Mouse (Mus musculus) hindbrain, embryonic 12.5 days (tissue): ENCODE results near the gene Gtpbp4. TPM values are rescaled to one million over a fixed set of nuclear protein-coding genes. Genes with fewer than 3 reads are reported as not detected.
"Not testable (repeated sequence)": the region's sequence is repeated elsewhere in the genome, so short reads cannot be mapped to it uniquely, and the experiment has no call there.

Experiments
- ATAC-seq: fragments of 200-750 bp; cut with Nextera tagmentation; 2 replicates; pipeline ENCODE4 v1.8.0; 2017; ENCODE audit warnings: moderate TSS enrichment; ENCODE audit not compliant: low FRiP score
- H3K27ac ChIP-seq: fragments of 300-500 bp; sonication (generic); 2 replicates; pipeline ENCODE4 v1.5.1; 2016; ENCODE audit warnings: mild to moderate bottlenecking
- H3K27me3 ChIP-seq: fragments of 300-500 bp; sonication (generic); 2 replicates; pipeline ENCODE4 v1.6.1; 2016; ENCODE audit warnings: mild to moderate bottlenecking
- H3K36me3 ChIP-seq: fragments of 300-500 bp; sonication (generic); 2 replicates; pipeline ENCODE4 v1.6.1; 2016; ENCODE audit warnings: mild to moderate bottlenecking
- H3K4me1 ChIP-seq: fragments of 300-500 bp; sonication (generic); 2 replicates; pipeline ENCODE4 v1.6.1; 2016
- H3K4me2 ChIP-seq: fragments of 300-500 bp; sonication (generic); replicated peaks from 2 replicates; pipeline ENCODE4 v1.6.1; 2016; ENCODE audit warnings: mild to moderate bottlenecking
- H3K4me3 ChIP-seq: fragments of 300-500 bp; sonication (generic); 2 replicates; pipeline ENCODE4 v1.5.1; 2016; ENCODE audit warnings: mild to moderate bottlenecking
- H3K9ac ChIP-seq: fragments of 300-500 bp; sonication (generic); 2 replicates; pipeline ENCODE4 v1.6.1; 2016; ENCODE audit warnings: mild to moderate bottlenecking, moderate library complexity
- H3K9me3 ChIP-seq: fragments of 300-500 bp; sonication (generic); replicated peaks from 2 replicates; pipeline ENCODE4 v1.6.1; 2016; ENCODE audit warnings: mild to moderate bottlenecking
- WGBS: fragments of 180-500 bp; shearing (Covaris S2); methylation state at CpG from one replicate; pipeline ENCODE4 v1.1.7; 2016; 5-methylcytosine and 5-hydroxymethylcytosine counted together
- polyA plus RNA-seq: library from polyadenylated mRNA; unstranded; fragments of >200 nt; fragmentation: Nextera tagmentation; extraction: Ambion mirVana; gene quantifications from 2 replicates; pipeline ENCODE4 v1.2.1, GENCODE M21; 2016

Gene Gtpbp4
- polyA plus RNA-seq, 1 experiment from 2014 or later, result 79.1 TPM

DNA sequence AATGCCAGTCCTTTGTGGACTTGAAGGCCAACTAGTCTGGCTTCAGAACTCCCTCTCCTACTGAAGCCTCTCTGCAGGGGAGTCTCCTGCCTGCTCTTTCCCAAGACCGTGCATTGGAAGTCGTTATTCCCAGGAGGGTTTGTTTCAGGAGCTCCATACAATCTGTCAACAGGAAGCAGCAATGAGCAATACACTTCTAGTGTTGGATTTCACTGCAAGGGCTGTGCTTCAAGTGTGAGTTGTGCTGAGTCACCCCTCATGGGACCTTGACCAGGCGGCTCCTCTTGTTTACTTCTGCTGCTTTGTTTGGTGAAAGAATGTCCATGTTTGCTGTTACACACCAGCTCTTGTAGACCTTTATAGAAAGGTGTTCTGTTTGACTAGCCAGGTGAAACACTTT lies 18.5 kb upstream of the Gtpbp4 start:
- no peaks in the 10 kb centered on the region for H3K36me3 ChIP-seq
- no peak for ATAC-seq
- 34% methylated on average over 3 of the region's 3 CpGs for WGBS

DNA sequence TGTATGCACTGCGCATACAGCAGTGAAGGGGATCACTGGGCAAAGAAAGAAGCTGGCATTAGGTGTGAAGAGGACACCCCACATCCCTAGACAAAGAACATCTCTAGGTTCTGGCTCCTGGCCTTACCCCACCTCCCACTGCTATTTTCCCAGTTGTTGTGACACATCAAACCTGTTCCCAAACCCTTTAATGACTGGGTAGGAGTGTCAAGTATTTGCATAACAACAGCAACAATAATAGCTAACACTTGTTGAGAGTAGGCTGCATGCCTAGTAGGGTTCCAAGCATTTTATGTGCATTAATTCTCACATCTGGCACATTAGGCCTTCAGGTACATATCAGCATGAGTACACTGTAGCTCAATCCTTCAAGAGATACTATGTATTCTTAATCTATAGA lies 17.6 kb upstream of the Gtpbp4 start:
- whole genome bisulfite sequencing, result 63% methylated on average over 1 of the region's 1 CpGs
- Histone ChIP-seq H3K9ac (no peak overlapping the region), H3K36me3 (no peaks in the 10 kb centered on the region), H3K27me3 (no peaks in the 10 kb centered on the region), H3K27ac (no peak overlapping the region), H3K4me1 (no peaks in the 10 kb centered on the region), H3K4me2 (no peak overlapping the region), H3K4me3 (no peak overlapping the region), H3K9me3 (no peaks in the 10 kb centered on the region)
- ATAC-seq, result no peak

More for the DNA sequence above, 18.5 kb upstream of the Gtpbp4 start:
- Histone ChIP-seq H3K4me3 (no peak overlapping the region), H3K4me1 (no peaks in the 10 kb centered on the region), H3K27me3 (no peaks in the 10 kb centered on the region), H3K27ac (no peak overlapping the region), H3K9ac (no peak overlapping the region), H3K9me3 (no peaks in the 10 kb centered on the region), H3K4me2 (no peak overlapping the region)

DNA sequence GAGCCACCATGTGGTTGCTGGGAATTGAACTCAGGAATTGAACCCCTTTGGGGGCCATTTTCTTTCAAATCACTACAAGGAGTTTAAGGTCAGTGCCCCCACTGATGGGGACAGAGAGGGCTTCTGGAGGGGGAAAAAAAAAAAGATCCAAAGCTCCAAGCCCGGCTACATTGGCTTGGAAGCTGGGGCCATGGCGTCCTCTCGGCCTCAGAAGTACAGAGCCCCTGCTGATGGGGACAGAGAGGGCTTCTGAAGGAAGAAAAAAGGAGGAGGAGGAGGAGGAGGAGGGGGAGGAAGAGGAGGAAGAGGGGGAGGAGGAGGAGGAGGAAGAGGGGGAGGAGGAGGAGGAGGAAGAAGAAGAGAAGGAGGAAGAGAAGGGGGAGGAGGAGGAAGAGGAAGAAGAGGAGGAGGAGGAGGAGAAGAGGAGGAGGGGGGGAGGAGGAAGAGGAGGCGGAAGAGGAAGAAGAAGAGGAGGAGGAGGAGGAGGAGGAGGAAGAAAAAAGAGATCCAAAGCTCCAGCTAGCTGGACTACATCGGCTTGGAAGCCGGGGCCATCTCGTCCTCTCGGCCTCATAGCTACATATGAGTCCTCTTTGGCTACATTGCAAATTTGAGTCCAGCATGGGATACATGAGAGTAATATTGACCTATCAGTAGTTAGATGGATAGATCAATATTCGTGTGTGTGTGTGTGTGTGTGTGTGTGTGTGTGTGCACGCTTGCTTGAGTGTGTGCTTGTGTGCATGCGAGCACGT lies 15.9 kb upstream of the Gtpbp4 start:
- no peaks in the 10 kb centered on the region for H3K36me3 ChIP-seq
- H3K4me2 ChIP-seq, result no peak overlapping the region
- no peak overlapping the region for H3K27ac ChIP-seq
- no peaks in the 10 kb centered on the region for H3K27me3 ChIP-seq
- no peak overlapping the region for H3K9ac ChIP-seq
- ATAC-seq, result no peak
- H3K4me1 ChIP-seq, result no peaks in the 10 kb centered on the region
- H3K9me3 ChIP-seq, result no peaks in the 10 kb centered on the region
- no peak overlapping the region for H3K4me3 ChIP-seq
- 46% methylated on average over 12 of the region's 12 CpGs for WGBS

DNA sequence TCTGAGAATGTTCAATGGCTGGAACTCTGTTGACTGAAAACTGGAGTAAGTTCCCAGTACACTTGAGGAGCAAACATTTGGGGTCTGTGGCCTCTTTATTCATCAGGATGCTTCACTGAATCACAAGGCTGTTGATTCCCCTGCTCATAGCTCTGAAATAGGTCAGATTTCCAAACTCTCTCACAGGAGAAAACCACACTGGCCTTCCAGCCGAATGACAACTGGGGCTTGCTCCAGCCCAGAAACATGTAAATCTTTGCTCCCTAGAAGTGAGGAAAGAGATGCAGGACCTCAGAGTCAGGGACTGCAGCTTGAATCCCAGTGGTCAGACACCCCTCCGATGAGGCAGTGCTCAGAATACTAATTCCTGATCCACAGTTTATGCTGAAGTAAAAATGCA lies 7.4 kb upstream of the Gtpbp4 start:
- Histone ChIP-seq H3K27ac (no peak overlapping the region), H3K9me3 (no peaks in the 10 kb centered on the region), H3K36me3 (no peaks in the 10 kb centered on the region), H3K4me3 (no peak overlapping the region), H3K4me2 (no peak overlapping the region), H3K4me1 (no peaks in the 10 kb centered on the region), H3K27me3 (no peaks in the 10 kb centered on the region), H3K9ac (no peak overlapping the region)
- WGBS, result 73% methylated on average over 2 of the region's 2 CpGs
- no peak for ATAC-seq

DNA sequence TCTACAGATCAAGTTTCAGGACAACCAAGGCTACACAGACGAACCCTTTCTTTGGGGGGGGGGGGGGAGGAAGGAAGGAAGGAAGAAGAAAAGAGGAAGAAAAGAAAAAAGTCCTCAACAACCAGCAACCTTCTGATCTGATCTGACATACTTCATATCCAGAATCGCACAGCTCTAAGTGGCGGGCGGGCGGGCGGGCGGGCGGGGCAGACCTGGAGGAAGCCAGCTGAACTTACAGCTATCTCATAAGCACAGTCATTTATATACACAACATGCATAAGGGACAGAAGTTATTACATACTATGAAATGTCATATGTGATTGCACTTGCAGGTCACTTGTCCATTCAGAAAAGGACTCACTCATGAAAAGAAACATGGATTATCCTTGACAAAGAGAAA lies 3.6 kb upstream of the Gtpbp4 start:
- no peaks in the 10 kb centered on the region for H3K36me3 ChIP-seq
- H3K4me3 ChIP-seq, result no peak overlapping the region
- no peaks in the 10 kb centered on the region for H3K9me3 ChIP-seq
- H3K4me2 ChIP-seq, result no peak overlapping the region
- WGBS, result 88% methylated on average over 8 of the region's 8 CpGs
- no peak overlapping the region for H3K27ac ChIP-seq
- no peak overlapping the region for H3K9ac ChIP-seq
- ATAC-seq, result no peak
- H3K27me3 ChIP-seq, result no peaks in the 10 kb centered on the region
- peaks cover 10% of the 10 kb centered on the region for H3K4me1 ChIP-seq

DNA sequence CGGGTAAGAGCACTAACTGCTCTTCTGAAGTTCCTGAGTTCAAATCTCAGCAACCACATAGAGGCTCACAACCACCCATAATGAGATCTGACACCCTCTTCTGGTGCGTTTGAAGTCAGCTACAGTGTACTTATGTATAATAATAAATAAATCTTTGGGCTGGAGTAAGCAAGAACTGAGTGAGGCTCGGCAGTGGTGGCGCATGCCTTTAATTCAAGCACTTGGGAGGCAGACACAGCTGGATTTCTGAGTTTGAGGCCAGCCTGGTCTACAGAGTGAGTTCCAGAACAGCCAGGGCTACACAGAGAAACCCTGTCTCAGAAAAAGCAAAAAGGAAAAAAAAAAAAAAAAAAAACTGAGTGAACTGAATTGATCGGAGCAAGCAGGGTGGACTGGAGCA lies 1.3 kb upstream of the Gtpbp4 start:
- H3K9ac ChIP-seq, H3K9me3 ChIP-seq, H3K4me3 ChIP-seq, ATAC-seq, H3K27me3 ChIP-seq, H3K36me3 ChIP-seq, H3K27ac ChIP-seq, H3K4me2 ChIP-seq: not testable (repeated sequence)
- WGBS, result 81% methylated on average over 5 of the region's 5 CpGs
- peaks cover 12% of the 10 kb centered on the region for H3K4me1 ChIP-seq

DNA sequence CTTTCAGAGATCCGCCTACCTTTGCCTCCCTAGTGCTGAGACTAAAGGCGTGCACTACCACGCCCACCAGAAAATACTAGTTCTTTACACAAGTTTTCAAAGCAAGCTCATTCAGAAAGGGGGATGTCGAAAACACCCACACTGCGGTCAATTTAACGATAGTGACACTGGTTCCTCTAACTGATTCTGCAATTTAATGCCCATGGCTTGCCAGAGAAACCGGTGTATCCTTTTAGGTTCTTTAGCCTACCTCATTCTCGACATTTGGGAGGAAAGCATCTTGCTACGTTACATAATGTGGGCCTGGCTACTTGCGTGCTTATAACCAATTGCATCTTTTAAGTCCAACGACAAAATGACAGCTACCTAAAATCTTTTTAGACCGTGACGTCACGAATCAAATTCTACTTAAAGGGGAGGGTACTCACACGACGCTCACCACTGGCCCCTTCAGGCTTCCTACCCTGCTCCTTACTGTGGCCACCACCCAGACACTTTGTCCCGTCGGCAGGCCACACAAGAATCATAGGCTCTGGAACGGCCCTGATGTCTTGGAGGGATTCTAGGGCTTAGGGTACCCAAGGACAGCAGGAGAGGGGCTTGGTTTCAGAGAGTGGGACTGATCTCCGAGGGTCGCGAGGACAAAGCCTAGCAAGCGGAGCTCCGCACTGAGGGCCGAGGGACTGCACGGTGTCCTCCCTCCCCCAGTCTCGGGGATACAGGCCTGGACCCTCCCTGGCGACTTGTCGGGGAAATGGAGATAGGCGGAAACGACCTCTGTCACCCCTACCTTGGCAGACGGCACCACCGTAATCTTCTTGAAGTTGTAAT lies 509 bp downstream of the Gtpbp4 start:
- 4% methylated on average over 33 of the region's 33 CpGs for WGBS
- H3K4me1 ChIP-seq, result peaks cover 12% of the 10 kb centered on the region
- peak overlapping the region; percentile 81 for H3K4me2 ChIP-seq
- peaks cover 13% of the 10 kb centered on the region for H3K36me3 ChIP-seq
- peak overlapping the region; percentile 45; the same call in 1 of the 2 replicates for H3K27ac ChIP-seq
- no peaks in the 10 kb centered on the region for H3K9me3 ChIP-seq
- no peaks in the 10 kb centered on the region for H3K27me3 ChIP-seq
- ATAC-seq, result peak; percentile 83
- H3K9ac ChIP-seq, result peak overlapping the region; percentile 77
- peak overlapping the region; percentile 83 for H3K4me3 ChIP-seq

DNA sequence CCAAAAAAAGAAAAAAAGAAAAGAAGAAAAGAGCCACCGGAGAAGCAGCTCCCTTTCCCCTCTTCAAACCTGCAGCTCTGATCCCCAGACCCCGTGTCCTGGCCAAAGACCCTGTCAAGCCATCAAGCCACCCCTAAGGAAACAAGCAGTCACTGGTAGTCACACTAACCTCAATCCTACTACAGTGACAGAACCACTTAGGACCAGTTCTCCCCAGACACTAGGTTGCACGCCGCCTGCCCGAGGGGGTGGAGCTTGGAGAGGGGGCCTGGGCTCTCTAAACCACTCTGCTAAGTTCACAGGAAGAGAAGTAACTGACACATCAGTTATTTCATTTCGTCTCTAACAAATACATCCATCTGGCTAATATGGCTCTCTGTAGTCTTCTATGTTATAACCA lies 3.7 kb downstream of the Gtpbp4 start:
- WGBS, result 91% methylated on average over 6 of the region's 6 CpGs
- no peaks in the 10 kb centered on the region for H3K9me3 ChIP-seq
- H3K27me3 ChIP-seq, result no peaks in the 10 kb centered on the region
- no peak overlapping the region for H3K27ac ChIP-seq
- no peak overlapping the region for H3K9ac ChIP-seq
- H3K4me1 ChIP-seq, result peaks cover 12% of the 10 kb centered on the region
- H3K4me2 ChIP-seq, result no peak overlapping the region
- H3K36me3 ChIP-seq, result peaks cover 41% of the 10 kb centered on the region
- no peak for ATAC-seq
- H3K4me3 ChIP-seq, result no peak overlapping the region

DNA sequence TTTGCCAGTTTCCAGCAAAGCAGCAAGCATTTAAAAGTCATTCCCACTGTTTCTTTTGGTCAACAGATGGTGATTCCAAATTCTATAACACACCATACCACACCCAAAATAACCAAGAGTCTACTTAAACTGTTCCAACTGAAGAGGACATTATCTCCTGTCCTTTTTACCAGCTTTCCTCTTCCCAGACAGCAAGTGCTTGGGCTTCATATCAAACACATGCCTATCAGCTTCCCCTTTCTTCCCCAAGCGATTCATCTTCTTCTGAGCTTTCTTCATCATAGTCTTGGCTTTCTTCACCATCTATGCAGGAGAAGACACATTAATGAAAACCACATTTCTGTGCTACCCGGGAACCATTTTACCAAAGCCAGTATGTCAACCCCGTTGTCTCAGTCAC lies 22.9 kb downstream of the Gtpbp4 start:
- ATAC-seq, result no peak
- 97% methylated on average over 3 of the region's 3 CpGs for WGBS
- Histone ChIP-seq H3K4me1 (no peaks in the 10 kb centered on the region), H3K36me3 (peaks cover 81% of the 10 kb centered on the region), H3K27ac (no peak overlapping the region), H3K4me2 (no peak overlapping the region), H3K27me3 (no peaks in the 10 kb centered on the region), H3K9ac (no peak overlapping the region), H3K9me3 (no peaks in the 10 kb centered on the region), H3K4me3 (no peak overlapping the region)

DNA sequence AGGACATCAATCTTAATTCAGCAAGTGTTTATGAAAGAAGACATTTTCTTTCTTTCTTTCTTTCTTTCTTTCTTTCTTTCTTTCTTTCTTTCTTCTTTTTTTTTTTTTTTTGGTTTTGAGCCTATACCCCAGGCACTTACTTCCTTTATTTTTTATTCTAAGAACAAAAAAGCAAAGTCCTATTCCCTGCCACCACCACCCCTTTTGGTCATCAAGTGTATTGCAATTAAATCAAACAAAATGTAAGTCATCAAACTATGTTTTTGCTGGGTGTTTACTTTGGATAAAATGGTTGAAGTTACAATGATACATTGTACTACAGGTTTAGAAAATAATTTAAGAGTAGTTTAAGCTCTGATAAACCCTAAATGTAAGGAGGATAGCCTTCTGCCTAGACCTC lies 23.5 kb downstream of the Gtpbp4 start:
- H3K9ac ChIP-seq, result no peak overlapping the region
- H3K4me2 ChIP-seq, result no peak overlapping the region
- peaks cover 79% of the 10 kb centered on the region for H3K36me3 ChIP-seq
- no peaks in the 10 kb centered on the region for H3K4me1 ChIP-seq
- H3K4me3 ChIP-seq, result no peak overlapping the region
- no peak for ATAC-seq
- H3K27me3 ChIP-seq, result no peaks in the 10 kb centered on the region
- H3K9me3 ChIP-seq, result no peaks in the 10 kb centered on the region
- H3K27ac ChIP-seq, result no peak overlapping the region

DNA sequence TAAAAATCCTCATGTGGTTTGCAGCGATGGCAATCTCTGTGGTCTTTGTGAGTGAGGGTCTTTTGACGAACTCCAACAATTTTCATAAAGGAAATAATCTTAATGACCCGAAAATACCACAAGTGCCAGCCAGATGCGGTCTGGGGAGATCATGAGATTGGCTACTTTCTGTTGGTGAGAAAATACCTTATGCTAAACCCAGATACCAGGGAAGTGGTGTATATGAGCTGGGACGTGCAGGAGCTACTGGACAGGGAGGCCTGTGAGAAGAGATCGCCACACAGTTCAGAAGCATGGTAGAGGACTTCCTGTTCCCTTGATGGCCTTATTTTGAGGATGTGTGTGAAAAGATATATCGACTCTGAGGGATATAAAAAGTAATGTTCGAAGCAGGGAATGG lies 28.1 kb downstream of the Gtpbp4 start:
- WGBS, result 94% methylated on average over 8 of the region's 8 CpGs
- H3K4me3 ChIP-seq, result no peak overlapping the region
- no peak for ATAC-seq
- no peak overlapping the region for H3K27ac ChIP-seq
- H3K27me3 ChIP-seq, result no peaks in the 10 kb centered on the region
- no peaks in the 10 kb centered on the region for H3K9me3 ChIP-seq
- H3K36me3 ChIP-seq, result peaks cover 41% of the 10 kb centered on the region
- H3K9ac ChIP-seq, result no peak overlapping the region
- H3K4me1 ChIP-seq, result no peaks in the 10 kb centered on the region
- no peak overlapping the region for H3K4me2 ChIP-seq

DNA sequence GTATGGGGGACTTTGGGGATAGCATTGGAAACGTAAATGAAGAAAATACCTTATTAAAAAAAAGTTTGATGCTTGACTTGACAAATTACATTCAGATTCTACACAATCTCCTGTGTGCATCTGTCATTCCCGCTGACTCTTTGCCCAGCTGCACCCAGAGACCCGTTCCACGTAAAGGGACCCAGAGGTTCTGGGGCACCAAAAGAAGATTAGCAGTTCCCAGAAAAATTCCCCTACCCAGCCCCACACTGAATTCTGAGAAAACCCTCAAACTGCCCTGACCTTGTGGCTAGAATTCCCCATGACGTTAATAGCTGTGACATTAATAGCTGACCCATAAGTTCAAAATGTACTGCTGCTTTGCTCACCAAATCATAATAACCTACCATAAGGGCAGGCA lies 30.7 kb downstream of the Gtpbp4 start:
- H3K27ac ChIP-seq, result no peak overlapping the region
- no peaks in the 10 kb centered on the region for H3K4me1 ChIP-seq
- H3K36me3 ChIP-seq, result peaks cover 26% of the 10 kb centered on the region
- WGBS, result 93% methylated on average over 5 of the region's 5 CpGs
- H3K9ac ChIP-seq, result no peak overlapping the region
- H3K4me2 ChIP-seq, result no peak overlapping the region
- H3K27me3 ChIP-seq, result no peaks in the 10 kb centered on the region
- H3K9me3 ChIP-seq, result no peaks in the 10 kb centered on the region
- no peak overlapping the region for H3K4me3 ChIP-seq
- no peak for ATAC-seq

DNA sequence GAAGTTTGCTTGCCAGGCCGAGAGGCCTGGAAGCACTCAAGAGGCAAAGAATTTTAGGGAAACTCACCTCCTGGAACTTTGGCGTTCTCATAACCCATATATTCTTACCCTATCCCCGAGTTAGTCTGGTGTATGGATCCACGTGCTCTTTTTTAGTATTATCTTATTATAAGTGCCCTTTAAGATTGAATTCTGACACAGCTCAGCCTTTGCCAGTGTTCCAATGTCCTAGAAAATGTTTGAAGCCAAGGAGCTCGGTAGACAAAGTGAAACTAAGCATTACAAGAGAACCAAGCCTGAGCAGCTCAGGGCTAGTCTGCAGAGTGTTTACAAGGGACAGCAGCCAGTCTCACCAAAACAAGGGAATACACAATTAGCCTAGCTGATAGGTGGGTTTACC lies 33.6 kb downstream of the Gtpbp4 start:
- H3K9ac ChIP-seq, H3K36me3 ChIP-seq, H3K4me3 ChIP-seq, H3K4me2 ChIP-seq, H3K9me3 ChIP-seq, H3K27me3 ChIP-seq, H3K27ac ChIP-seq, ATAC-seq, H3K4me1 ChIP-seq: not testable (repeated sequence)
- WGBS, result 38% methylated on average over 5 of the region's 5 CpGs
